Mouse (Mus musculus): ENCODE data around the gene Nid1. TPM values are rescaled to one million over a fixed set of nuclear protein-coding genes. Genes with fewer than 3 reads are reported as not detected.

The Nid1 gene
- 15.2 TPM for polyA plus RNA-seq (2014; fragmentation: Illumina TruSeq; extraction: RNeasy Lipid Tissue Mini Kit (QIAGEN cat#74804); ENCODE audit: low read depth, low replicate concordance)

GRCm38 (mm10) chr13:13437460-13438015 is at the start of gene Nid1:
Gene Nid1 (plus strand): TSS chr13:13437551.

GRCm38 (mm10) chr13:13393228-13394095 is 43.9 kb upstream of the Nid1 start, which contains the start of gene Gpr137b:
Gene Gpr137b (minus strand): TSS chr13:13394014.

Other genes starting within 250 kb of the Nid1 start
- 1.2 TPM for gene Gpr137b, start 43.5 kb upstream of the Nid1 start, polyA plus RNA-seq (2014; fragmentation: Illumina TruSeq; extraction: RNeasy Lipid Tissue Mini Kit (QIAGEN cat#74804); ENCODE audit: low read depth, low replicate concordance)
- 10.4 TPM for gene Lyst, start 152.8 kb downstream of the Nid1 start, polyA plus RNA-seq (2014; fragmentation: Illumina TruSeq; extraction: RNeasy Lipid Tissue Mini Kit (QIAGEN cat#74804); ENCODE audit: low read depth, low replicate concordance)

Measured in testis, adult 10 weeks (tissue).